Mouse (Mus musculus) small intestine, adult 2 months (tissue): ENCODE measurements around the gene Atg4d. TPM values are rescaled to one million over a fixed set of nuclear protein-coding genes. Genes with fewer than 3 reads are reported as not detected.

Experiments used
- H3K27ac ChIP-seq: fragments of 200-500 bp; 2 replicates; pipeline ENCODE4 v1.5.1; 2012; ENCODE audit warnings: low read depth, low read length, control low read depth, inconsistent platforms; ENCODE audit not compliant: insufficient read depth
- H3K27me3 ChIP-seq: fragments of 200-500 bp; 2 replicates; pipeline ENCODE4 v1.6.1; 2012; ENCODE audit warnings: mild to moderate bottlenecking, moderate library complexity, low read length, inconsistent platforms; ENCODE audit not compliant: control insufficient read depth, insufficient read depth
- H3K36me3 ChIP-seq: fragments of 200-500 bp; 2 replicates; pipeline ENCODE4 v1.6.1; 2012; ENCODE audit warnings: mild to moderate bottlenecking, low read length, control low read depth, inconsistent platforms; ENCODE audit not compliant: control insufficient read depth, insufficient read depth
- H3K4me1 ChIP-seq: fragments of 200-500 bp; 2 replicates; pipeline ENCODE4 v1.6.1; 2012; ENCODE audit warnings: low read length, inconsistent platforms, mixed read lengths; ENCODE audit not compliant: control insufficient read depth, insufficient read depth, insufficient read length
- H3K4me3 ChIP-seq: fragments of 200-500 bp; 2 replicates; pipeline ENCODE4 v1.5.1; 2012; ENCODE audit warnings: low read depth, mild to moderate bottlenecking, control low read depth, inconsistent platforms, low read length, moderate library complexity
- CTCF ChIP-seq: fragments of 200-500 bp; IDR thresholded peaks from 2 replicates; pipeline ENCODE4 v1.5.1; 2012; ENCODE audit warnings: low read depth, mild to moderate bottlenecking, control low read depth, inconsistent platforms, low read length, moderate library complexity, mixed read lengths; ENCODE audit not compliant: insufficient replicate concordance, insufficient read length; ENCODE audit errors: extremely low read depth
- POLR2A ChIP-seq: fragments of 200-500 bp; IDR thresholded peaks from 2 replicates; pipeline ENCODE4 v1.6.1; 2012; ENCODE audit warnings: low read depth, mild to moderate bottlenecking, control low read depth, inconsistent platforms, low read length, moderate library complexity
- WGBS: fragments of 180-500 bp; shearing (Covaris S2); methylation state at CpG from one replicate; pipeline ENCODE4 v1.1.7; 2018; 5-methylcytosine and 5-hydroxymethylcytosine counted together
- polyA plus RNA-seq: library from polyadenylated mRNA; depleted of rRNA; stranded (reverse); fragments of >200 nt; gene quantifications from 2 replicates; pipeline ENCODE4 v1.2.3, GENCODE M21; 2012

Atg4d gene
- polyA plus RNA-seq, 1 experiment, result 144 TPM

DNA sequence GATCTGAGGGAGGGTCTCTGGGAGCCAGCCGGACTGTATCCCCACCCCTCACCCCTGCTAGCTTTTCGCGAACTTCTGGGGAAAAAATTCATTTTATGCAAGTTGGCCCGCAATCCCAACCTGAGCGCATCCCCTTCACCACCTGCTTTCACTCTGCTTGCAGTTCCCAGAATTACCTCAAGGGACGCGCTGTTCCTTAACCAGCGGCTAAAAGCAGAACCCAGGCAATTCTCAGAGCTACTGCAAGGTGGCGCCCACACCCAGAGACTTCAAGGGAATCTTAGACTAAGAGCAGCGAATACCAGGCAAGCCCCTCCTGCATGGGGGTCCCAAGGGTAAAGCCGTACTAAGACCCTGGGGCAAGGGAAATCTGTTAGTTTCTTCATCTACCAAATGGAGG lies 23.8 kb upstream of the Atg4d start:
- 5% methylated on average over 11 of the region's 11 CpGs for WGBS
- peaks cover 20% of the 10 kb centered on the region for H3K4me1 ChIP-seq
- H3K27ac ChIP-seq, result no peak overlapping the region
- H3K27me3 ChIP-seq, result peaks cover 30% of the 10 kb centered on the region
- no peak overlapping the region for H3K4me3 ChIP-seq
- peak; percentile 99; the same call in 1 of the 2 replicates for TF ChIP-seq CTCF
- TF ChIP-seq POLR2A, result no peak
- H3K36me3 ChIP-seq, result no peaks in the 10 kb centered on the region

DNA sequence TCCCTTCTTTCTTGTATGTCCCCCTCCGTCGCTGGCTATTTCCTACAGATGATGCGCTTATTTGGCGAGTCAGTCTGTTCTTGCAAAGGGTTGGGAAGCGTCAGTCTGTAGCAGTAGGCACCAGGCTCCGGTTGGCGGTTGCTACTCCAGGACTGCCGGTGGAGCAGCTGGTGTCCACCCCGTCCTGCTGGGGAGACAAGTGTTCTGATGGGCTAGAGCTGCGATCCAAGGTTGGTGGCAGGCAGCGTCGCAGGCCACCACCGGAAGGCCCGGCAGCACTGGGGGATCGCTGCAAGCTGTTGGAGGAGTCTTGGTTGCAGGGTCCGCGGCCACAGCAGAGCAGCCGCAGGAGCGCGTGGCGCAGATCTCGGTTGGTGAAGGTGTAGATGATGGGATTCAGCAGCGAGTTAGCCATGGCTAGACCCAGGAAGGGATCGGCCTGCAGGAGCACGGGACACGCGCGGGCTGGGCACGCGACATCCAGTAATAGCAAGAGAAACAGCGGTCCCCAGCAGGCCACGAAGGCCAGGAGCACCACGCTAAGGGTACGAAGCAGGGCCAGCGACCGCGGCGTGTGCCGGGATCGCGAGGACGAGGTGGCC lies 21.2 kb upstream of the Atg4d start:
- peak overlapping the region; percentile 55 for H3K4me3 ChIP-seq
- no peaks in the 10 kb centered on the region for H3K36me3 ChIP-seq
- H3K27ac ChIP-seq, result no peak overlapping the region
- WGBS, result 10% methylated on average over 42 of the region's 42 CpGs
- TF ChIP-seq CTCF (no peak), POLR2A (no peak)
- peaks cover 12% of the 10 kb centered on the region for H3K4me1 ChIP-seq
- H3K27me3 ChIP-seq, result peaks cover 42% of the 10 kb centered on the region

DNA sequence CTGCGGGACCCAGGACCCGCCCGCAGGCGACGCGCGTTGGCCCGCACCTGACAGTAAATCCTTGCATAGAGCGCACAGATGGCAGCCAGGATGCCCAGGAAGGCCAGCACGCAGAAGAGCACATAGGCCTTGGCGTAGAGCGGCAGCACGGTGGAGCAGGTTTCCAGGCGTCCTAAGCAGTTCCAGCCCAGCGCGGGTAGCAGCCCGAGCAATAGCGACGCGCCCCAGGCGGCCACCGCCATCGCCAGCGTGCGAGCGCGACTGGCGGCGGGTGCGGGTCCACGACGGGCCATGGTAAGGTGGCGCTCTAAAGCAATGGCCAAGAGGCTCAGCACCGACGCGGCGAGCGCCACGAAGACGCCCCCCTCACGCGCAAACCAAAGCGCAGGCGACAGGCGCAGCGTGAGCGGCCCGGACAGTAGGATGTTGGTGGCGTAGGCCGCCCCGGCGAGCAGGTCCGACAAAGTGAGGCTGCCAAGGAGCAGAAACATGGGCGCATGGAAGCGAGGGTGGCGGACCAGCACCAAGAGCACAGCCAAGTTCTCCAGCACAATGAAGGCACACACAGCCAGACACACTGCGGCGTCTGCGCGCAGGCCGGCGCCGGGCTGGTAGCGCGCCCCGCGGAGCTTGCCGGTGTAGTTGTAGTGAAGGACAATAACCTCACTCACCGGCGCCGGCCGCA lies 20.5 kb upstream of the Atg4d start:
- TF ChIP-seq POLR2A (no peak), CTCF (no peak)
- Histone ChIP-seq H3K4me3 (peak overlapping the region; percentile 55), H3K27ac (no peak overlapping the region), H3K4me1 (peaks cover 12% of the 10 kb centered on the region), H3K27me3 (peaks cover 47% of the 10 kb centered on the region), H3K36me3 (no peaks in the 10 kb centered on the region)
- WGBS, result 1% methylated on average over 72 of the region's 72 CpGs

DNA sequence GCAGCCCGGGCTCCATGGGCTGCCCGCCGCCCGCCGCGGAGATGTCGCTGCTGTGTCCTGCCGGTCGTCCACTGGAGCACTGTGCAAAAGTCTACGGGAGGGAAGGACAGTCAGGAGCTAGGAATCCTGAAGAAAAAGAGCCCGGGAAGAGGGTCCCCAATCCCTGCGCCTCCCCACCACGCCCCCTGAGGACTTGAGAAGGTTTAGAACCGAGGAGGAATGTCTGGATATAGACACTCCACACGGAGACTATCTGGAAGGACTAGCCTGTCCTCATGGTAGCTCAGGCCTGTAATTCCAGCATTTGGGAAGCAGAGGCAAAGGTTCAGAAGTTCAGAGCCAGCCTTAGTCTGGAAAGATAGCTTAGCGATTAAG lies 20.0 kb upstream of the Atg4d start:
- TF ChIP-seq POLR2A, result no peak
- TF ChIP-seq CTCF, result no peak
- Histone ChIP-seq H3K36me3 (no peaks in the 10 kb centered on the region), H3K27ac (no peak overlapping the region), H3K27me3 (peaks cover 50% of the 10 kb centered on the region), H3K4me1 (peaks cover 12% of the 10 kb centered on the region), H3K4me3 (peak overlapping the region; percentile 55)
- 3% methylated on average over 16 of the region's 16 CpGs for WGBS

DNA sequence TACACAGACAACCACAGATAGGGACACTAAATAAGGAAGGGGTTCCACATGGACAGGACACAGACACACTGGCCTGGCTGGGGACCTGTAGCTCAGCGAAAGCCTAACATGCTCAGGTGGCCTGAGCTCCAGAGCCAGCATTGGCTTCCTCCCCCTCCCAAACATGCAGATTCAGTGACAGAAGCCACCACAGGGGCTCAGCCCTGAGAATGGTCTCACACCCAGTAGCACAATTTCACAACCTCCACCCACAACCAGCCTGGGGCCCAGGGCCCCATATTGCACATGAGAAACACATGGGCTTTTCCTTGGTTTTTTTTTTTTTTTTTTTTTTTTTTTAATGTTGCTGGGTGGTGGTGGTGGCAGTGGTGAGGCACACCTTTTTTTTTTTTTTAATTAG lies 18.8 kb upstream of the Atg4d start:
- TF ChIP-seq POLR2A (no peak), CTCF (no peak)
- no peak overlapping the region for H3K27ac ChIP-seq
- 100% methylated on average over 1 of the region's 1 CpGs for WGBS

DNA sequence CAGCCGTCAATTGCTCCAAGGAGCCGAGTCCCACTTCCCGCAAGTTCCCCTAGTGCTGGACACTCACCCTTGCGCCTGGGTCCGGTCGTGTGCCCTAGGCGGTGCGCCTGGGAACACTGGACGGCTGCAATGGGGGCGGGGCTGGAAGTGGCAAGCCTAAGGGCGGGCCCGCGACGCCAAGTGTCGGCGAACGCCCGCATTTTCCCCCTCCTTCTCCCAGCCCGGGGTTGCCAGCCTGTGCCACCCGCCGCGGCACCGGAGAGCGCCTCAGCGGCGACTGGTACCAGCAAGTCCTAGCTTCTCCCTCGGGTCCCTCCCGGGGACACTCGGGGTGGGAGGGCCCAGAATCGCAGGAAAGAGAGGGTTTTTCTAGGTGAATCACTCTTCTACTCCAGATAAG lies 16.8 kb upstream of the Atg4d start, which contains the start of gene S1pr5:
S1pr5 (minus strand) TSS at position 118 of the 400 bp plus-strand sequence.
- no peak for TF ChIP-seq CTCF
- no peak for TF ChIP-seq POLR2A
- Histone ChIP-seq H3K4me1 (peaks cover 12% of the 10 kb centered on the region), H3K36me3 (no peaks in the 10 kb centered on the region), H3K27me3 (peaks cover 44% of the 10 kb centered on the region), H3K27ac (no peak within 1 kb of the TSS), H3K4me3 (peak within 1 kb of the TSS; percentile 57)
- 2% methylated on average over 29 of the region's 30 CpGs for WGBS

More for the DNA sequence above, 18.8 kb upstream of the Atg4d start:
- H3K4me1 ChIP-seq, result peaks cover 12% of the 10 kb centered on the region
- no peak overlapping the region for H3K4me3 ChIP-seq
- peaks cover 50% of the 10 kb centered on the region for H3K27me3 ChIP-seq
- H3K36me3 ChIP-seq, result no peaks in the 10 kb centered on the region

DNA sequence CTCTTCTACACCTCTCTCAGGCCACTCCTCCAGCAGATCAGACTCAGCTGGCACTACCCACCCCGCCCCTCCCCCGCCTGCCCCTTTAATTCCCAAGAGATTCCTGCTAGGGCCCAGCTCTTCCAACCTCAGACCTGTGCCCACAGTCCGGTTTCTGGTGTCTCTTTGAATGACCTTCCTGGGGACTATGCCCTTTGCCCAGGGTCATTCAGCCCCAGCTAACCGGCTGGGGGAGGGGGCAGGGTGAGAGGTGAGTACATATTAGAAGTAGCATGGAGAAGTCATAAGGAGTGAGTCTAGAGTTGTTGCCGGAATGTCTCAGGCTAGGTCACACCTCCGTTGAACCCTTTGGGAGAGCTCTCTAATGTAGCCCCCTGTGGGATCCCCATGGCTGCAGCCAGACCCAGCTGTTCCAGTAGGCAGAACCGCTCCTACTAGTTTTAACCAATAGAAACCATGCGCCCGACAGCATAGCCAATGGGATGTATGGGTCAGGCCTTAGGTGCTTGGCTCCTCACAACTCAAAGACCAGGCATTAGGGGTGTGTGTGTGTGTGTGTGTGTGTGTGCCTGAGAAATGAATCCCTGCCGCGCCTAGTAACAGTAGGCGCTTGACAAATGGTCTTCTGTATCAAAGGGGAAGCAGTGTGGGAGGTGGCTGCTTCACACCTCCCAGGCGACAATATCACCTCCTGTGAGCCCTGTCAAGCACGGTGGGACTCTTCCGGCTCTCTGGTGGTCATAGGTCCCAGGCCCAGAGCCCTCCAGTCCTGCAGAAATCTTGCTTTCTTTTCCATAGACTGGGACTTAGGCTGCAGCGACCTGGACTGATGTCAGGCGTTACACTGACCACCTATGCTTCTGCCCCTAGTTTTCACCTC lies 15.2 kb upstream of the Atg4d start:
- TF ChIP-seq CTCF (no peak), POLR2A (no peak)
- 44% methylated on average over 17 of the region's 17 CpGs for WGBS
- no peak overlapping the region for H3K4me3 ChIP-seq
- peaks cover 29% of the 10 kb centered on the region for H3K27me3 ChIP-seq
- H3K27ac ChIP-seq, result no peak overlapping the region
- peaks cover 2% of the 10 kb centered on the region for H3K4me1 ChIP-seq
- H3K36me3 ChIP-seq, result no peaks in the 10 kb centered on the region
